Mouse (Mus musculus) thymus, adult 2 months (tissue): Measurements from ENCODE around the gene Siva1.

Source experiments
- CTCF ChIP-seq: fragments of 200-500 bp; IDR thresholded peaks from 2 replicates; pipeline ENCODE4 v1.5.1; 2012; ENCODE audit warnings: mild to moderate bottlenecking, control low read depth, low read length, moderate library complexity, borderline replicate concordance; ENCODE audit not compliant: control insufficient read depth, poor library complexity, insufficient read depth; ENCODE audit errors: extremely low read depth
- POLR2A ChIP-seq: fragments of 200-500 bp; IDR thresholded peaks from 2 replicates; pipeline ENCODE4 v1.6.1; 2012; ENCODE audit warnings: mild to moderate bottlenecking, low read length, control low read depth, moderate library complexity; ENCODE audit not compliant: control insufficient read depth, poor library complexity, insufficient read depth; ENCODE audit errors: extremely low read depth

DNA sequence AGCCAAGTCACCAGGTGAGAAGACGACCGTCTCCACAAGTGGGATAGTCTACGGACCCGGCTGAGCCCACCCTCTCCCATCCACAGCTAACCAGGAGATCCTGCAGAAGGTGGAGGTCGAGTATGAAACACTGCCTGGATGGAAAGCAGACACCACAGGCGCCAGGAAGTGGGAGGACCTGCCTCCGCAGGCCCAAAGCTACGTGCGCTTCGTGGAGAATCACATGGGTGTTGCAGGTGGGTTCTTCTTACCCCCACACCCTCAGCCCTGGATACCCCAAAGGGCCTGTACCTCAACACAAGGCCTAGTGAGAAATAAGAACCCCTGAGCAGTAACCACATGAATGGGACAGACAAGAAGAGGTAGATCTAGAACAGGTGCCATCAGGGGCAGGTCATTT lies 5.0 kb upstream of the Siva1 start:
- TF ChIP-seq CTCF: no peak
- no peak for TF ChIP-seq POLR2A
